In genomic region chr7:92842254-92842653, GRCm38 (mm10) we compare ENCODE assay signal across 27 mouse cellular contexts.
"Had no signal": no experiment of that assay in that cellular context is flagged by ENCODE, and none has a peak within 500 bp of the region (broad histone marks: within the 10 kb centered on the region; RNA-seq: fewer than 3 reads in every experiment).

No protein-coding gene starts in this region.

- H3K36me3 ChIP-seq: heart, embryonic 10.5 days; heart, embryonic 12.5 days; hindbrain, embryonic 10.5 days; hindbrain, embryonic 12.5 days; kidney, embryonic 15.5 days; limb, embryonic 10.5 days; liver, embryonic 13.5 days had no signal

- ATAC-seq: forebrain, postnatal 0 days; hindbrain, embryonic 16.5 days; inflammation-experienced regulatory T-cells, adult 6 months had no signal

- H3K27ac ChIP-seq: gastrocnemius, adult 2 months; heart, embryonic 10.5 days; hindbrain, embryonic 10.5 days; hindbrain, embryonic 12.5 days; hindbrain, embryonic 14.5 days; kidney, embryonic 15.5 days; kidney, postnatal 0 days; layer of hippocampus, adult 2 months; left cerebral cortex, adult 2 months; limb, embryonic 10.5 days; limb, embryonic 12.5 days; liver, embryonic 13.5 days had no signal

- H3K27me3 ChIP-seq: heart, embryonic 12.5 days; hindbrain, embryonic 12.5 days; kidney, embryonic 15.5 days; limb, embryonic 12.5 days; liver, embryonic 13.5 days had no signal

- DNase-seq: forebrain, postnatal 0 days; gastrocnemius, adult 2 months; gastrocnemius, postnatal 10 days; gastrocnemius, postnatal 25 days; heart, adult 18-20 months; heart, postnatal 10 days; heart, postnatal 4 days; kidney, adult 18-20 months; kidney, adult 9 months; kidney, postnatal 14 days; kidney, postnatal 4 days; liver; liver, embryonic 13.5 days had no signal

- H3K9ac ChIP-seq: forebrain, postnatal 0 days; heart, embryonic 12.5 days; hindbrain, embryonic 12.5 days; hindbrain, embryonic 14.5 days; kidney, embryonic 15.5 days; limb, embryonic 12.5 days; liver, embryonic 13.5 days had no signal

- H3K4me1 ChIP-seq: heart, embryonic 10.5 days; heart, embryonic 12.5 days; hindbrain, embryonic 10.5 days; hindbrain, embryonic 12.5 days; kidney, embryonic 15.5 days; limb, embryonic 10.5 days; limb, embryonic 12.5 days; liver, embryonic 13.5 days had no signal

- H3K9me3 ChIP-seq: heart, embryonic 10.5 days; heart, embryonic 12.5 days; hindbrain, embryonic 10.5 days; hindbrain, embryonic 12.5 days; kidney, embryonic 15.5 days; limb, embryonic 10.5 days; limb, embryonic 12.5 days; liver, embryonic 13.5 days had no signal

- H3K4me2 ChIP-seq: heart, embryonic 12.5 days; hindbrain, embryonic 12.5 days; hindbrain, embryonic 14.5 days; kidney, embryonic 15.5 days; limb, embryonic 12.5 days; liver, embryonic 11.5 days; liver, embryonic 13.5 days had no signal

- H3K4me3 ChIP-seq: gastrocnemius, adult 2 months; heart, embryonic 10.5 days; heart, embryonic 12.5 days; hindbrain, embryonic 10.5 days; hindbrain, embryonic 12.5 days; kidney, embryonic 15.5 days; layer of hippocampus, adult 2 months; left cerebral cortex, adult 2 months; limb, embryonic 10.5 days; limb, embryonic 12.5 days; liver, embryonic 13.5 days had no signal
